Mouse (Mus musculus) right cerebral cortex, adult 2 months (tissue): ENCODE results near the gene Rasgef1b.

Experiments
- DNase-seq, 2 experiments: peaks; one replicate each; pipeline ENCODE4 v3.0.0; 2021 to 2022; ENCODE audit warnings: low spot score in 2 of 2

Gene Rasgef1b

GRCm38 (mm10) chr5:99728649-99729212 lies at the start of gene Rasgef1b:
Gene Rasgef1b, minus strand, starts transcription at chr5:99729065.
- peak; percentile 65 to 70 for DNase-seq

DNA sequence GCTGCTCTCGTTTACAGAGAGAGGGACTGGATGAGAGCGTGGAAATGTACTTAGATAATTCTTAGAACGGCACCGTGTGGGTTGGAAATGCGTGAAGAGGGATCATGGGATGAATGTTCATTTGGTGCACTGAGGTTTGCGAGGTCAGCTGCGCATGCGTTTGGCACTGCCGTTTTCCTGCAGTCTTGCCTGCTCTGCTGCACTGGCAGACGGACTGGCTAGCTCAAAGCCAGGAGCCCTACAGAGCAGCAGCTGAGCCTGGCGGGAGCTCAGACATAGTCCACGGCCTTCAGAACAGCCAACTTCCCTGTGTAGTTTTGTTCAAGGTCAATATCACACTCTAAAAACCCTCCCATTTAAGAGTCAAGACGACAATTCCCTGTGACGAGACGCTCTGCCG lies 46.5 kb upstream of the Rasgef1b start:
- no peak for DNase-seq

DNA sequence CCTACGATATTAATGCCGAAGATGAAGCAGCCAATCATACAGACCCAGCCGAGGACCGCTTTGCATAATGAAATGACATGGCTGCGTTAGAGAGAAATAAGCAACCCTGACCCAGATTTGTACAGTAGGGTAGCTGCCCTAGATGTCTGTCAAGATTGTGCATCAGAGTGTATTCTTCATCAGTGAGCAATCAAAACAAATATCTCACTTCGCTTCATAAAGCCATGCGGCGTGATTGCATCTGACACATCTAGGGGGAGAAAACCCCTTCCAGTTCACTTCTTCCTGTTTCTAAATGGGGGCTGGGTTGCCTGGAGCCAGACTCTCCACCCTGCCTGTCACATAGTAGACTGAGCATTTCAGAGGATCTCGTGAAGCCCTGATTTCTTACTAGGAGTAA lies 44.4 kb upstream of the Rasgef1b start:
- no peak for DNase-seq

- no peak for DNase-seq
Observed at GRCm38 (mm10) chr5:99764246-99764645, 35.4 kb upstream of the Rasgef1b start.

GRCm38 (mm10) chr5:99758859-99759258 lies 30.0 kb upstream of the Rasgef1b start:
- DNase-seq = no peak

DNA sequence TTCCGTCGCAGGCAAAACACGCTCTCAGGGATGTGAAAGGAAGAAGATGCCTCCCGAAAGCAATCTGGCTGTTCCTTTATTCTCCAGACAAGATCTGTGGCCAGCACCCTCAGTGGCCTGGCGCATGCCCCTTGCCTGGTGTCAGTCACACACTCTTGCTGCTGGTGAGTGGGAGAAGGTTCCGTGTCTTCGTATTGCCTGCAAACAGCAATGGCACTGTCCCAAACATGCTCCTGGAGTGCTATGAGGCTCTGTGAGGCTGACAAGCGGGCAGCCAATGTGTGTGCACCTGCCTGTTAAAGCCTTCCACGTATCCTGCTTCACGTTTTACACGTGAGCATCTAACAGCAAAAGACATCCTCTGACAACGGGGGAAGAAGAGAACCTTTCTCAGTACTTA lies 25.0 kb upstream of the Rasgef1b start:
- DNase-seq = peak; percentile 8 to 23

GRCm38 (mm10) chr5:99753368-99753767 lies 24.5 kb upstream of the Rasgef1b start:
- DNase-seq = peak; percentile 51 to 55

- DNase-seq = no peak
Observed at GRCm38 (mm10) chr5:99752670-99753231, 23.9 kb upstream of the Rasgef1b start.

GRCm38 (mm10) chr5:99748417-99748816 lies 19.6 kb upstream of the Rasgef1b start:
- no peak for DNase-seq

- DNase-seq = no peak
Observed at GRCm38 (mm10) chr5:99746087-99746486, 17.2 kb upstream of the Rasgef1b start.

- no peak for DNase-seq
Observed at GRCm38 (mm10) chr5:99742874-99743273, 14.0 kb upstream of the Rasgef1b start.

- no peak for DNase-seq
Observed at GRCm38 (mm10) chr5:99742056-99742455, 13.2 kb upstream of the Rasgef1b start.

DNA sequence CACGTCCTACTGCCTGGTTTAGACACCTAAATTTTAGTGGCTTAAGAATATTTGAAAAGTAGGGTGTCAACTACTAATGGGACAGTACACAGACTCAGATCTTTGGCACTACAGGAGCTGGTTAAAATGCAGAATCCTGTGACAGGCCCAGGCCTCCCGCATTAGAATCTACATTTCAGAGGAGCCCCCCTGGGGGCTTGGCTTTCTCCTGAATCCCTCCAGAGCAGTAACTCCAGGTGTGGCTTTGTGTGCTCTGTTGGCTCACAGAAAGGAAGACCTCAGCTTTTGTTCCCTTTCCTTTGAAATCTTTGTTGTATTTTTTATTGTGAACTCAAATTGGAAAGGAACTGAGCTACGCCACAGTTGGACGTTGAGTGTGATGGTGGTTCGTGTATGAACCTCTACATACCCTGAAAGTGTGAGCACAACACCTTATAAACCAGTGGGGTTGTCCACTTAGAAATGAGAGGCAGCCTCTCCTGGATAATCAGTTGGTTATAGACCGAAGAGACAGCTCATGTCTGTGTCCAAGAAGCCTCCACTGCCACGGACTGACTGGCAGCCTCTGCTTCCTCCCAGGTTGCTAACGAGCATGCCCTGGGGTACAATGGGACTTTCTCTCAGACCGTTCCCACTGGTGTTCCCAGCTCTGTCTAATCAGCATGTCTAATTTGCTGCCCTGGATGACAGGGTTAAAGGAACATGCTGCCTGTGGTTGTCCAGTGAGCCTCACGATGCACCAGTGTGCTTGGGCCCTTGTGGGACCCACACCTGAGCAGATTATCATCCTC lies 9.3 kb upstream of the Rasgef1b start:
- no peak for DNase-seq

DNA sequence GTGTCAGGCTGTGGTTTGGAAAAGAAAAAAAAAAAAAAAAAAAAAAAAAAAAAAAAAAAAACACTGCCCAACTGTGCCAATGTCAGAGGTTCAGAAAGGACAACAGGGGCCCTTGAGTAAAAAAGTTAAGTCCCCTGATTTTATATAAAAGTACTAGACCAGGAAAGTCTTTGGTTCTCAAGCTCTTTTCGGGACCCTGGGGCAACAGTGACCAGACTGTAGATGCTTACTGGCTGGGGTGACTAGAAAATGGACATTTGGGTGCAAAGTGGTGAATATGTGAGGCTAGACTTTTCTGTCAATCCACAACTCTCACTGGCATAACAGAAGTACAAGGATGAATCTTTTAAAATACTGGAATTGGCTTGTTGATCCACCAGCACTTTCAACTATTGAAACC lies 1.1 kb upstream of the Rasgef1b start:
- DNase-seq = no peak

- DNase-seq = peak; percentile 46 to 47
Observed at GRCm38 (mm10) chr5:99729361-99729882, 557 bp upstream of the Rasgef1b start.

GRCm38 (mm10) chr5:99728027-99728451 lies 826 bp downstream of the Rasgef1b start:
- DNase-seq = peak; percentile 37 to 39

DNA sequence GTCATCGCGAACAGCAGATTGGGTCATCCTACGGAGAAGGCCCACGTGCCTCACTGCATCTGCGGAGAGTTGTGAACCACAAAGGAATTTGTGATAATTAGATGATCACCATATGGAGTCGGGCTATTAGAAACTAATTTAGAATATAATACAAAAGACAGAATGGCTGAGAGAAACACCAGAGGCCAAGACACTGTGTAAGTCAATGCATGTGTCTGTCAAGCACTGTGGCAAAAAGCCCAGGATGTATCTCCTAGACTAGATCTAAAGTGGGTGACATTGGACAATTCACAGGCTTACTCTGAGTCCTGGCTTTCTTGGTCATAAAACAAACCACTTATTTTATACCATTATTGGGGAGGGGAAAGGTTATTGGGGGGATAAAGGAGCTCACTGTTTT lies 4.9 kb downstream of the Rasgef1b start:
- DNase-seq = no peak

- no peak for DNase-seq
Observed at GRCm38 (mm10) chr5:99722310-99722709, 6.6 kb downstream of the Rasgef1b start.

DNA sequence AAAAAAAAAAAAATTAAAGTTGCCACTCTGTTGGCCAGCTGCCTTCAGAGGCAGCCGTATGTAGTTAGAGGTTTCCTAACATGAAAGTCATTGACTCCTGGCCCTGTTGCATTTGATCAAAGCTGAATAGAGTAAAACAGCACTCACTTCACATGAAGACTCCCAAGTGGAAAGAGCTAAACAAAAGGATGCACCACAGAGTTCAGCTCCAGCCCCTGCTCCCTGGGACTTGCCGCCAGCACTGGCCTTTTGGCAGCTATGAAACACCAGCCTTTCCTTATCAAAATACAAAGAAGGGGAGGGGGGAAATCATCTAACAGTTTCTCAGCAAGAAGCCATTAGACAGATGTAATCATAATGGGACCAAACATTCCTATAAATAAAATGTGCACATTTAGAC lies 8.3 kb downstream of the Rasgef1b start:
- no peak for DNase-seq

GRCm38 (mm10) chr5:99717917-99718316 lies 10.9 kb downstream of the Rasgef1b start:
- no peak for DNase-seq

DNA sequence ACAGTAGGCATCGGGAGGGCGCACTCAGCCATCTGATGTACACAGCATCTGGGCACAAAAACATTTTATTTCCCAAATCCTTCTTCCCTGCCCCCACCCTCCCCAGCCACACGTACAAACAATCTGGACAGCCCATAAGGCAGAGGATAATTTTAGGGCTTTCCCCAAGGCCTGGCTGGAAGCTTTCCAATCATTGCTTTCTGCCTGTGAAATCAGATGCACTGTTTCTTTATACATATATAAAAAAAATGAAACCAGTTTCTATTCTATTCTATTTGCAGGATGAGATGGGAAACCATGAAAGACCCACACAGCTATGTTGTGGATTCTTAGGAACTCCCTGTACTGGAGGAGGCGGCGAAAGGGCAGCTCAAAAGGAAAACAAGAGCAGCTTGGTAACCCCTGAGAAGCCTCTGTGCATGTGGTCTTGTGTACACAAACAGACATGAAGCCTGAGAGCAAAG lies 13.6 kb downstream of the Rasgef1b start:
- peak; percentile 68 to 77 for DNase-seq

DNA sequence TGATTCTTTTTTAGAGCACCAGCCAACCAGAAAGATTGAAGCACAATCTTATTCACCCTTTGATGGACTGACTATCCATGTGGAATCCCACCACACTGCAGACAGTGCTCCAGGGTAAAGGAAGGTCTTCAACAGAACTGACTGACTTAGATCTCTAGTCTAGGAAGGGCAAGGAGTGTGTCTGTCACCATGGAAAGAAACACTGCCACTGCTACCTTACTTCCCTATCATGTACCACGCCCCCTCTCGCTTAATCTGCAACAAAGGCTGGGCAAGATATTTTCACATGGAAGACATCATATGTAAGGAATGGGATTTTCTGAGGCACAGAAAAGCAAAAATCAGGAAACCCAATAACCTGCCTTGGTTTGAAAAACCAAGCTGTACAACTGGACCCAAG lies 16.9 kb downstream of the Rasgef1b start:
- no peak for DNase-seq

DNA sequence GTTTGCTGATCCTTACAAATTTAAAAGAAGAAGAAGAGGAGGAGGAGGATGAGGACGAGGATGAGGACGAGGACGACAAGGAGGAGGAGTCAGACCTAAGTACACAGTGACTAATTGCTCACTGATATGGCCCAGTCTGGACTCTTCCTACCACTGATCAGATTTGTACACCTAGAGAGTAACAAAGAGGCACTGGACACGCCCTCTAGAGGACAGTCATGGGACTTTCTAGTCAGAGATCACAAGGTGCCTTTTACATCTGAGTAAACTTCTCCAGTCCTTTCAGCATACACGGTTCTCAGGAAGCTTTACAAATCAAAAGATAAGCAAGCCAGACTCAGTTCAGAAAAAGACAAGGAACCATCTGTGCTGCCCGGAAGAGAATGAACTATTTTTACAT lies 20.2 kb downstream of the Rasgef1b start:
- peak; percentile 49 to 51 for DNase-seq
